Mouse (Mus musculus) embryonic fibroblast, embryonic 13.5 days (primary cell): ENCODE data around the gene Oxa1l.

Source experiments
- CTCF ChIP-seq: IDR thresholded peaks from 2 replicates; pipeline ENCODE4 v1.5.1; 2011; ENCODE audit warnings: mild to moderate bottlenecking, control low read depth, low read length, moderate library complexity, borderline replicate concordance; ENCODE audit not compliant: insufficient read depth
- POLR2A ChIP-seq: IDR thresholded peaks from 2 replicates; pipeline ENCODE4 v1.6.1; 2011; ENCODE audit warnings: low read depth, mild to moderate bottlenecking, control low read depth, low read length, moderate library complexity

- TF ChIP-seq CTCF (no peak), POLR2A (no peak)
Observed at GRCm38 (mm10) chr14:54382641-54383040, 22.0 kb downstream of the Oxa1l start.
